Mouse (Mus musculus) stomach, embryonic 14.5 days (tissue): ENCODE results near the gene Irf7. TPM values are rescaled to one million over a fixed set of nuclear protein-coding genes. Genes with fewer than 3 reads are reported as not detected.

ENCODE experiments used
- ATAC-seq: fragments of 200-750 bp; cut with Nextera tagmentation; 2 replicates; pipeline ENCODE4 v1.8.0; 2017; ENCODE audit warnings: low read depth, moderate TSS enrichment; ENCODE audit not compliant: insufficient number of reproducible peaks, insufficient read depth, low FRiP score
- H3K27ac ChIP-seq: fragments of 300-500 bp; sonication (generic); 2 replicates; pipeline ENCODE4 v1.5.1; 2014; ENCODE audit warnings: mild to moderate bottlenecking, low read length, moderate library complexity, mixed read lengths
- H3K27me3 ChIP-seq: fragments of 300-500 bp; sonication (generic); 2 replicates; pipeline ENCODE4 v1.6.1; 2014; ENCODE audit warnings: low read length, control low read depth, mixed read lengths; ENCODE audit not compliant: control insufficient read depth, insufficient read depth
- H3K36me3 ChIP-seq: fragments of 300-500 bp; sonication (generic); 2 replicates; pipeline ENCODE4 v1.6.1; 2014; ENCODE audit warnings: mild to moderate bottlenecking, control low read depth, low read length, moderate library complexity, mixed read lengths; ENCODE audit not compliant: control insufficient read depth, insufficient read depth
- H3K4me1 ChIP-seq: fragments of 300-500 bp; sonication (generic); 2 replicates; pipeline ENCODE4 v1.6.1; 2014; ENCODE audit warnings: low read length, control low read depth, mixed read lengths; ENCODE audit not compliant: control insufficient read depth, insufficient read depth
- H3K4me2 ChIP-seq: fragments of 300-500 bp; sonication (generic); replicated peaks from 2 replicates; pipeline ENCODE4 v1.6.1; 2014; ENCODE audit warnings: low read depth, low read length, control low read depth
- H3K4me3 ChIP-seq: fragments of 300-500 bp; sonication (generic); 2 replicates; pipeline ENCODE4 v1.5.1; 2014; ENCODE audit warnings: low read depth, low read length, control low read depth
- H3K9ac ChIP-seq: fragments of 300-500 bp; sonication (generic); replicated peaks from 2 replicates; pipeline ENCODE4 v1.6.1; 2014; ENCODE audit warnings: low read depth, mild to moderate bottlenecking, control low read depth, low read length, moderate library complexity, mixed read lengths
- H3K9me3 ChIP-seq: fragments of 300-500 bp; sonication (generic); 2 replicates; pipeline ENCODE4 v1.6.1; 2016; ENCODE audit warnings: low read depth, low read length, control low read depth; ENCODE audit not compliant: control insufficient read depth
- WGBS: fragments of 180-500 bp; shearing (Covaris S2); extraction: QIAGEN DNeasy Blood & Tissue Kit; methylation state at CpG from one replicate; pipeline ENCODE4 v1.1.7; 2014; 5-methylcytosine and 5-hydroxymethylcytosine counted together
- microRNA counts: library from miRNA; unstranded; fragments of <30 nt; microRNA quantifications from one replicate; lab custom pipeline; 2016
- microRNA-seq: library from miRNA; unstranded; fragments of <30 nt; microRNA quantifications from one replicate; pipeline ENCODE4, GENCODE M21; 2016
- polyA plus RNA-seq: library from polyadenylated mRNA; unstranded; fragments of >200 nt; fragmentation: Nextera tagmentation; extraction: Ambion mirVana; gene quantifications from 2 replicates; pipeline ENCODE4 v1.2.1, GENCODE M21; 2014

Irf7 gene
- polyA plus RNA-seq, 1 experiment from 2014 or later, result 1.6 TPM

DNA sequence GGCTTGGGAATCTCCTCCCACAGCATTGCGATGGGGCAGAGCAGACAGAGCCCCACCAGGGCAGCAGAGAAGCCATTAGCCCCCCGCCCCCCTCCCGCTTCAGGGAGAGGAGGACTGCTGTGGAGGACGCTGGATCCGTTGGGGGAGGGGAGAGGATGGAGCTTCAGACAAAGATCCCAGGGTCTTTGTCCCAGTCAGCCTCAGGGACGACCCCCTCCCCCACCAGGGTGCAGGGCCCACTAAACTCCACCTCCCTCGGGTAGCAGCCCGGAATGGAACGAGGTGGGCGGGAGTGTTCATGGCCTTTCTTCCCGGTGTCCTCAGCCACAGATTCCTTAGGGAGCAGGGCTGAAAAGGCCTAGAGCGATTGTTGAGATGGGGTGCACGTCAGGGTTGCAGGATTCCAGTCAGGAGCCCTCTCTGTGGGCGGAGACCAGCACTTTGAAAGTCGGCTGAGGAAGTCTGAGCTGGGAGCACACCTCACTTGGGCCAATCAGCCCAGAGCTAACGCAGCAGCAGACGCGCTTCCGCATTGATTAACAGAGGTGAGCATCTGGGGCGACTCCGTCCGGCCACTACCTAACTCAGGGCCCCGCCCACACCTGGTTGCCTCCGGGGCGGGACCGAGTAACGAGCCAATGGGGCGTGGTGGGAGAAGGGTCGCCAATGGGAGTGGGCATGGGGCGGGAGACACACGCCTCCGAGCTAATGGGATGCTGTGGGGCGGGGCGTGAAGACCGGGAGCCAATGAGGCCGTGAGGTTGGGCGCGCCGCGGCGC lies 51.0 kb downstream of the Irf7 start, which contains the start of gene Rassf7:
TSS of gene Rassf7 (plus strand) at position 760 of the 779 bp plus-strand sequence.
- WGBS, result under 1% methylated on average over 40 of the region's 41 CpGs
- H3K9ac ChIP-seq, result peak within 1 kb of the TSS; percentile 58
- peak within 1 kb of the TSS; percentile 74 for H3K4me3 ChIP-seq
- H3K36me3 ChIP-seq, result peaks cover 8% of the 10 kb centered on the region
- H3K4me2 ChIP-seq, result peak within 1 kb of the TSS; percentile 85
- H3K9me3 ChIP-seq, result no peaks in the 10 kb centered on the region
- no peaks in the 10 kb centered on the region for H3K27me3 ChIP-seq
- ATAC-seq, result peak; percentile 92
- peaks cover 29% of the 10 kb centered on the region for H3K4me1 ChIP-seq
- H3K27ac ChIP-seq, result peak within 1 kb of the TSS; percentile 90

DNA sequence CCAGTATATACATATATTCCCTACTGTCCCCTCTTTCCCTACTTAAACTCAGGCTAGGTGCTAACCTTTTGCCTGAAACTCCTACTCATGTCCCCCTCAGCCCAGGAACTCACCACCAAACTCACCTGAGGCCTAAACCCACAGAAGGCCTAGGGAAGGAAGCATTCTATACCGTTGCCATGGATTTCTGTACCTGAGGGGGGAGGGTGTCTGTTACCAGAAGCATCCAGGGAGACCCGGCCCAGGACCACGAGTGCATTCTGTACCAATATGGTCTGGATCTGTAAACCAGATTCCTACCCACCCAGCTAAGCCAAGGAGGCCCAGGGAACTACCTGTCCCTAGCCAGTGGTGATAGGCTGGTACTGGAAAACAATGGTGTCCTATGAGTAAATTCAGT lies 52.0 kb downstream of the Irf7 start:
- no peak overlapping the region for H3K4me2 ChIP-seq
- no peaks in the 10 kb centered on the region for H3K27me3 ChIP-seq
- H3K4me3 ChIP-seq, result no peak overlapping the region
- H3K9ac ChIP-seq, result no peak overlapping the region
- WGBS, result 70% methylated on average over 3 of the region's 3 CpGs
- no peaks in the 10 kb centered on the region for H3K9me3 ChIP-seq
- peaks cover 25% of the 10 kb centered on the region for H3K4me1 ChIP-seq
- no peak for ATAC-seq
- H3K27ac ChIP-seq, result peak overlapping the region; percentile 90; the same call in 1 of the 2 replicates
- peaks cover 4% of the 10 kb centered on the region for H3K36me3 ChIP-seq

DNA sequence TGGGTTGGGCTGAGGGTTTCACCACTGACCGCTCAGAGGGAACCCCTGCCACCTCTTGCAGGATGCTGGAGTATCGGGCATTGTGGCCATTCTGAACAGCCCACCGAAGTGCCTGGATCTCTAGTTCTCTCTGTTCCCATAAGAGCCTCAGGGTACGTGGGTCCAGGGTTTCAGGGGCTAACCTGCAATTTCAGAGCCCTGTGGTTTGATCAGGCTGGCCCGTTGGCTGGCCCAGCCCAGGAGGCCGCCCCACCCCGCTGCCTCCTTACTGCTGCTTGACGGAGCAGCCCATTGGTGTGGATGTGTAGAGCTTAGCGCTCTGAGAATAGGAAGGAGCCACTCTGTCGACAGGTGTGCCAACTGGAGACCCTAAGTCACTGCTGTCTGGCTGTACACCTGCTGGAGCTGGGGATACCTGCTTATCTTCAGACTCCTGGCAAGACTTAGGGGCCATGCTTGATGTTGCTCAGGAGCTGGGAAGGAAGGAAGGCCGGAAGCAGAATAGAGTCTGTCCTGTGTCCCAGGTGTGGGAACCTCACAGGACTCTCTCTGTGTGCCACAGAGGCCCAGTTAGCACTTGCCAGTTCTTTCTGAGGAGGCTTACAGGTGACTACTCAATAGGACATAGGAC lies 52.6 kb downstream of the Irf7 start, which contains the start of gene Lmntd2:
TSS of gene Lmntd2 (minus strand) at position 476 of the 631 bp plus-strand sequence.
- Histone ChIP-seq H3K4me3 (peak within 1 kb of the TSS; percentile 74), H3K4me1 (peaks cover 25% of the 10 kb centered on the region), H3K9me3 (no peaks in the 10 kb centered on the region), H3K9ac (no peak within 1 kb of the TSS), H3K36me3 (peaks cover 4% of the 10 kb centered on the region), H3K4me2 (peak within 1 kb of the TSS; percentile 85), H3K27me3 (no peaks in the 10 kb centered on the region), H3K27ac (peak within 1 kb of the TSS; percentile 90)
- no peak for ATAC-seq
- WGBS, result 91% methylated on average over 11 of the region's 11 CpGs

DNA sequence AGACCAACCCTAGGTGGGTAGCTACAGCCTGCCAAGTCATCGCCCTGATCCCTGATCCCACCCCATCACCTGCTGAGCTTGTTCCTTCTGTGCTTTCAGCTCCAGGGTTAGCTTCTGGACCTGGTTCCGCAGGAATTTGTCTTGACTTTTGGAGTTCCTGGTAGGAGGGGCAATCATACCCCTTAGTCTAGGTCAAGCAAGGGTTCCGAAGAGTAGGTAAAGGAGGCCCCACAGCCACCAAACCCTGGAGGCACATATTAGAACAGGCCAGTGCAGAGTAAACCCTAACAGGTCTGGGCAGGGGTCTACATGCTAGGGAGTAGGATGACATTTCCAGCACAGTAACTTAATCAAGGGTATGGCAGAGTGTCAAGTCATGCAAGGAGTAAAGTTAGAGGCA lies 53.1 kb downstream of the Irf7 start:
- no peaks in the 10 kb centered on the region for H3K9me3 ChIP-seq
- H3K27me3 ChIP-seq, result no peaks in the 10 kb centered on the region
- no peak for ATAC-seq
- 84% methylated on average over 3 of the region's 3 CpGs for WGBS
- H3K27ac ChIP-seq, result peak overlapping the region; percentile 15; the same call in 1 of the 2 replicates
- no peak overlapping the region for H3K4me3 ChIP-seq
- peaks cover 19% of the 10 kb centered on the region for H3K4me1 ChIP-seq
- no peak overlapping the region for H3K4me2 ChIP-seq
- H3K9ac ChIP-seq, result no peak overlapping the region
- no peaks in the 10 kb centered on the region; the same call in 1 of the 2 replicates for H3K36me3 ChIP-seq

MicroRNA genes within 50 kb of the gene (microRNA counts, 519-probe panel; counts per million panel counts)
- 4,010 counts per million, percentile 78 among the panel's probes with 10 or more counts for microRNA mmu-miR-210 (lab: Ali Mortazavi, UCI)

Small RNA genes within 50 kb of the gene (microRNA-seq; reads per million reads assigned to microRNA genes)
- 964 reads per million, percentile 72 among the genes with 10 or more reads in this experiment for gene Mir210

Other genes starting within 250 kb of the Irf7 start
- 2.6 TPM in 1 of 2 replicates, not detected in the other for gene Ifitm6, start 248.6 kb downstream of the Irf7 start, polyA plus RNA-seq
- gene Gm17387, start 237.3 kb downstream of the Irf7 start, polyA plus RNA-seq, result not detected in 2 replicates
- 8.6 and 10.3 TPM in 2 replicates for gene B4galnt4, start 205.4 kb downstream of the Irf7 start, polyA plus RNA-seq
- 20.2 and 21.1 TPM in 2 replicates for gene Pkp3, start 188.3 kb downstream of the Irf7 start, polyA plus RNA-seq
- gene Sigirr, start 165.9 kb downstream of the Irf7 start, polyA plus RNA-seq, result 7.1 and 7.4 TPM in 2 replicates
- gene Ano9, start 148.7 kb downstream of the Irf7 start, polyA plus RNA-seq, result 11.9 and 12.2 TPM in 2 replicates
- gene Ptdss2, start 144.1 kb downstream of the Irf7 start, polyA plus RNA-seq, result 65.1 and 67.3 TPM in 2 replicates
- gene Rnh1, start 93.6 kb downstream of the Irf7 start, polyA plus RNA-seq, result 165 and 181 TPM in 2 replicates
- gene Hras, start 72.5 kb downstream of the Irf7 start, polyA plus RNA-seq, result 79.4 and 85.5 TPM in 2 replicates
- gene Lrrc56, start 72.3 kb downstream of the Irf7 start, polyA plus RNA-seq, result 5.3 and 6.1 TPM in 2 replicates
- gene Lmntd2, start 52.4 kb downstream of the Irf7 start, polyA plus RNA-seq, result 1.7 and 2.3 TPM in 2 replicates
- gene Rassf7, start 50.6 kb downstream of the Irf7 start, polyA plus RNA-seq, result 57.2 and 59.2 TPM in 2 replicates
- 69.0 and 72.1 TPM in 2 replicates for gene Phrf1, start 37.7 kb downstream of the Irf7 start, polyA plus RNA-seq
- gene Cdhr5, start 10.3 kb upstream of the Irf7 start, polyA plus RNA-seq, result 1.6 and 1.7 TPM in 2 replicates
- 9.1 and 10.5 TPM in 2 replicates for gene Sct, start 12.7 kb upstream of the Irf7 start, polyA plus RNA-seq
- gene Drd4, start 25.5 kb upstream of the Irf7 start, polyA plus RNA-seq, result 0.20 and 0.35 TPM in 2 replicates
- gene Deaf1, start 61.2 kb upstream of the Irf7 start, polyA plus RNA-seq, result 80.2 and 82.9 TPM in 2 replicates
- gene Tmem80, start 61.3 kb upstream of the Irf7 start, polyA plus RNA-seq, result 30.8 and 32.4 TPM in 2 replicates
- 28.1 and 30.6 TPM in 2 replicates for gene Eps8l2, start 72.4 kb upstream of the Irf7 start, polyA plus RNA-seq
- gene Taldo1, start 125.7 kb upstream of the Irf7 start, polyA plus RNA-seq, result 252 and 262 TPM in 2 replicates
- gene Gatd1, start 147.7 kb upstream of the Irf7 start, polyA plus RNA-seq, result 57.8 and 61.4 TPM in 2 replicates
- 1.8 and 1.9 TPM in 2 replicates for gene Cend1, start 163.0 kb upstream of the Irf7 start, polyA plus RNA-seq
- 31.5 and 34.0 TPM in 2 replicates for gene Slc25a22, start 171.4 kb upstream of the Irf7 start, polyA plus RNA-seq
- 8.5 and 10.1 TPM in 2 replicates for gene Pidd1, start 177.5 kb upstream of the Irf7 start, polyA plus RNA-seq
- 1,504 and 1,535 TPM in 2 replicates for gene Rplp2, start 180.9 kb upstream of the Irf7 start, polyA plus RNA-seq
- 21.7 and 26.0 TPM in 2 replicates for gene Pnpla2, start 188.7 kb upstream of the Irf7 start, polyA plus RNA-seq
- 15.5 and 20.2 TPM in 2 replicates for gene Cracr2b, start 194.6 kb upstream of the Irf7 start, polyA plus RNA-seq
- gene Cd151, start 200.9 kb upstream of the Irf7 start, polyA plus RNA-seq, result 87.0 and 94.0 TPM in 2 replicates
- gene Polr2l, start 208.7 kb upstream of the Irf7 start, polyA plus RNA-seq, result 65.1 and 72.3 TPM in 2 replicates
- gene Tspan4, start 208.8 kb upstream of the Irf7 start, polyA plus RNA-seq, result 72.1 and 76.7 TPM in 2 replicates